Mouse (Mus musculus) liver, postnatal 0 days (tissue): ENCODE results near the gene Fam184b.

Experiments
- CTCF ChIP-seq: sonication (generic); IDR thresholded peaks from 2 replicates; pipeline ENCODE4 v1.5.1; 2016; ENCODE audit warnings: antibody characterized with exemption, low read depth
- EP300 ChIP-seq: IDR thresholded peaks from 2 replicates; pipeline ENCODE4 v1.6.1; 2016; ENCODE audit warnings: antibody characterized with exemption, low read depth, mild to moderate bottlenecking

- TF ChIP-seq EP300 = no peak
- TF ChIP-seq CTCF = no peak
Measured at GRCm38 (mm10) chr5:45572816-45573215, 66.6 kb downstream of the Fam184b start.
